Mouse (Mus musculus) frontal cortex, postnatal 25 days (tissue): ENCODE results near the gene Prss56.

ENCODE experiments used
- DNase-seq, 2 experiments: peaks; one replicate each; pipeline ENCODE4 v3.0.0; 2022; ENCODE audit warnings: low spot score in 2 of 2

Gene Prss56

DNA sequence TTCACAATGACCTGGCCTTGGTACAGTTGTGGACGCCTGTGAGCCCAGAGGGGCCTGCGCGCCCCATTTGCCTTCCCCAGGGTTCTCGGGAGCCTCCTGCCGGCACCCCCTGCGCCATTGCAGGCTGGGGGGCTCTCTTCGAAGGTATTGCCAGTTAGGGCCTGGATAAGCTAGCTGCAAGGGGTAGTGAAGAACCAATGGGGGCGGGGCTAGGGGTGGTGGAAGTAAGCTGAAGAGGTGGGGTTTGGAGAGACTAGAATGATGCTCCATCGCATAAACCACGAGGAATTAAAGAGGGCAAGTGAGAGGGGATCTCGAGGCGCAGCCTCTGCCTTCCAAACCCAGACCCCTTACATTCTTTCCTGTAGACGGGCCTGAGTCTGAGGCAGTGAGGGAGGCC, 2.4 kb downstream of the Prss56 start:
- no peak for DNase-seq

DNA sequence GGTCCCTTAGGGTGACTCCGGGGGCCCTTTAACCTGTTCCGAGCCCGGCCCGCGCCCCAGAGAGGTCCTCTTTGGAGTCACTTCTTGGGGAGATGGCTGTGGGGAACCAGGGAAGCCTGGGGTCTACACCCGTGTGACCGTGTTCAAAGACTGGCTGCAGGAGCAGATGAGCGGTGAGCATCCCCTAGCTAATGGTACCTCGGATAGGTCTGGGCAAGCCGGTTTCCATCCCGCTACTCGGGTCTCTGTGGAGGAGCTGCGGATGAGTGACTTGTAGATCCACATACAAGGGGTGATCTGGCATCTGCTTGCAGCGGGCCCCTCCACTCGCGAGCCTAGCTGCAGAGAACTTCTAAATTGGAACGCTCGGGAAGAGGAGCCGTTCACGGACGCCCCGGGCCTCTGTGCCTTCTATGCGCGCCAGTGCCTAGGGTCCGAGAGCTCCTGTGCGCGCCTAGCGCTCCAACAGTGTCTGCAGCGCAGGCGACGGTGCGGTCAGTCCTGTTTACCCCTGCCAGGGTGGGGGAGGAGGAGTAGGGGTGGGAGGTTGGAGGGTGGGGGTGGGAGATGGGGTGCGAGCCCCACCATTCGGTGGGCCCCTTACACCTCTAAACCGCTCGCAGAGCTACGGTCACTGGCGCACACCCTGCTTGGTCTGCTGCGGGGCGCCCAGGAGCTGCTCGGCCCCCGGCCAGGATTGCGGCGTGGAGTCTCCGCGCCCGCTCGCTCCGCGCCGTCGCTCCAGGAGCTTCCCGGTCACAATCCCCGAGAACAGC, 3.3 kb downstream of the Prss56 start:
- no peak for DNase-seq

DNA sequence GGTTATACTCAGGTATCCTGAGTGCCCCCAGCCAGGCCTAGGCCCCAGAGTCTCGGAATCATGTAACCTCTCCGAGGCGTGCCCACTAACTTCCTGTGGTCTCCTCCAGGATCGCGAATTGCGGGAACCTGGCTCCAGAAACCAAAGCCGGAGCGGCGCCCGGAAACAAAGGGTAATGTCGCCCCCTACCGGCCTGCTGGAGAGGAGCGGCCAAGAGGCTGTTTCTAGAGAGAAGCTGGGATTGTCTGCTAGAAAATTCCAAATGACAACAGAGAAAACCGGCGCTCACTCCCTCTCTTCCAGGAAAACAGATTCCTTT, 3.9 kb downstream of the Prss56 start:
- peak; percentile 47 to 56 for DNase-seq

DNA sequence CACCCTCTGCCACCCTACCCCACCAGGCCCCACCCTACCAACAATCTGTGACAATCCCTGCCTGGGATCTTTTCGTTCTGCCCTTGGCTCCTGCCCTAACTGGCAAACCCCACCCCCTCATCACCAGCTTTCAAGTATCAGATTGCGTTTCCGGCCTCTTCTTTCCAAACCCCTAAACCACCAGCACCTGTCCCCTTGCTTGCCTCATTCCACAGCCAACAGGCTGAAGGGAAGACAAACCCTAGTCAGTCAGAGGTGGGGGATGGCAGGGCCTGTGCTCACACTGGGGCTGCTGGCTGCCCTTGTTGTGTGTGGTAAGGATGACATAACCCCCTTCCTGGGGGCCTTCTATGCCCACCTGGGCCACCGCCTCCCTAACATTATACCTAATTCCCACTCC, 7.3 kb downstream of the Prss56 start, which contains the start of gene Chrnd:
Gene Chrnd, plus strand, starts transcription at position 179 of the 400 bp plus-strand sequence.
- DNase-seq: no peak

DNA sequence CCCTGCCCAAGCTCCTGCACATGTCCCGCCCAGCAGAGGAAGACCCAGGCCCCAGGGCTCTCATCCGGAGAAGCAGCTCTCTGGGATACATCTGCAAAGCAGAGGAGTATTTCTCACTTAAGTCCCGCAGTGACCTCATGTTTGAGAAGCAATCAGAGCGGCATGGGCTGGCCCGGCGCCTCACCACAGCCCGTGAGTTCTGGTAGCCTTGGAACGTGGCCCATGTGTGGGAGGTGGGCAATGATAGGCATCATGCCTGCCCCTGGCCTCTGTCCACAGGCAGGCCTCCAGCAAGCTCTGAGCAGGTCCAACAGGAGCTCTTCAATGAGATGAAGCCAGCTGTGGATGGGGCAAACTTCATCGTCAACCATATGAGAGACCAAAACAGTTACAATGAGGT, 14.2 kb downstream of the Prss56 start:
- no peak for DNase-seq

DNA sequence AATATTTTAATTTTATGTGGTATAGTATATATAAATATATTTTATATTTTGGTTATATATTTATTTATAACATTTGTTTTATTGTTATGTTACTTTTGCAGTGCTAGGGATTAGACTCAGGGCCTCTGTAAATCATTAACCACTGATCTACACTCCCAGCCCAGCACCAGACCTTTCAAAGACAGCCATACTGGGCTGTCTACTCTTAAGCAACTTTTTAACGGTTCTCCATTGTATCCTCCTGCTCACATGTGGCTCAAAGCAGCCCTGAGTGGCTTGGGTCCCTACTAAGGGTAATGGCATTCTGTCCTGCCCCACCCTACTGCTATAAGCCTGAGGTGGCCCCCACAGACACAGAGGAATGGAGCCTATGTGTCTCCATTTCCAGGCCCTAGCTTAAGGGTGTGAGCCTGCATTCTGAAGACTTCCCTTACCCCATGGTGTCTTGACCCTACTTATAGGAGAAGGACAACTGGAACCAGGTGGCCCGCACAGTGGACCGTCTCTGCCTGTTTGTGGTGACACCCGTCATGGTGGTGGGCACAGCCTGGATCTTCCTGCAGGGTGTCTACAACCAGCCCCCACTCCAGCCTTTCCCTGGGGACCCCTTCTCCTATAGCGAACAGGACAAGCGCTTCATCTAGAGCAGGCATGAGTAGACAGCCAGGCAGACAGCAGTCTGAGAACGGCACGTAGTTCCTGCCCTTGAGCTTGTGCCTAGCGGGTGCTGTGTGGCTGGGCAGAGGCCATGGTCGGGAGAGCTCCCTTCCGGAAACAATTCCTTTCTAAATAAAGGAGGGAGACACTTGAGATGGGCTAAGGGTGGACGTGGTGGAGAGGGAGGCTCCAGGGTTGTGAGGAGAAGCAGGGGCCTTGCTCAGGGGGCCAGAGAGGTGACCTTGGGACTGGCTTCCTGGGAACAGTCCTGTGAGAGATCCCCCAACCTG, 15.3 kb downstream of the Prss56 start:
- DNase-seq: no peak

DNA sequence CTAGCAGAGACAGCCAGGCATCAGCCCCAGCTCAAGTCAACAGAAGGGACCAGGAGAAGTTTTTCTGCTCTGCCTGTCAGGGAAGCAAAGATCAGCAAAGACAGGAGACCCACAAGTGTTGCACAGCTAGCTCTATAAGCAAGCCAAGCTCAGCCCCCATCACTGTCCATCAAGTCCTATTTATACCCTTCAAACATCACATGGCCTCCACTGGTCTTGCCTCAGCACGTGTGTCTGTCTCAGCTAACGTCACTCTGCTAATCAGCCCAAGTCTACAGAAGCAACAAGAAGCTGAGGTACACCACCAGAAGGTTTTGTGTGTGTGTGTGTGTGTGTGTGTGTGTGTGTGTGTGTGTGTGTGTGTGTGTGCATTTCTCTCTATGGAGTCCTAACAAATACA, 17.7 kb downstream of the Prss56 start:
- no peak for DNase-seq

DNA sequence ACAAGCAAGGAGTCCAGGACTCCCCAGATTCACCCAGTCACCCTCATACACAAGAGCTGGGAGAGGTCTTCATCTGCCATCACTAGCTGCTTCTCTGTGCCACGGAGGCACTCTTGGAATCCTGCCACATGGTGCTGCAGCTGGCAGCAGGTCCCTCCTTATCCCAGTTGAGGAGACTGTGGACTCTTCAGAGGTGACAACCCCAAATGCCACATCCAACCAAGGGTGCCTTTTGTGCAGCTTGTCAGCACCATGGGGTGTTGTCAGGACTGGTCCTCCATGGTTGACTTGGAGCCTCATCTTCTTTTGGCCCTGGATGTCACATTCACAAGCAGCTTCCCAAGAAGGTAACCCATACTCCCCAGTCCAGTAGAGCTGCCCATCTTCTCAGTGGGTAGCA, 18.7 kb downstream of the Prss56 start:
- no peak for DNase-seq

DNA sequence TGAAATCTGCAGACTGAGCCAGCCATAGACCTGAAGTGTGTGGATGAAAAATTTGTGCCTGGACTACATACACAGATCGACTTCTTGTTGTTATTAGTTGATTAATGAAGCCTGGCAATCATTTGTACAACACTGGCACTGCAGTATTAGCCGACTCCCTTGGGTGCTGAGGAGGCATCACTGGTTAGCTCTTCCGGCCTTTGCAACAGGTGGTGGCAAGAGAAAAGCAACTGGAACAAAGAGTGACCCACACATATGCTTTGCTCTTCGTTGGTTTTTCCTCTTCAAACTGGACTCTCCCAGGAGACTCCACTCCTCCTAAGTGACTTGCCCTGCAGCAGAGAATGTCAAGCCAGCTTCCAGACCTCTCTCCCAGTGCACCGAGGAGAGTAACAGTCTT, 20.7 kb downstream of the Prss56 start:
- DNase-seq: no peak

DNA sequence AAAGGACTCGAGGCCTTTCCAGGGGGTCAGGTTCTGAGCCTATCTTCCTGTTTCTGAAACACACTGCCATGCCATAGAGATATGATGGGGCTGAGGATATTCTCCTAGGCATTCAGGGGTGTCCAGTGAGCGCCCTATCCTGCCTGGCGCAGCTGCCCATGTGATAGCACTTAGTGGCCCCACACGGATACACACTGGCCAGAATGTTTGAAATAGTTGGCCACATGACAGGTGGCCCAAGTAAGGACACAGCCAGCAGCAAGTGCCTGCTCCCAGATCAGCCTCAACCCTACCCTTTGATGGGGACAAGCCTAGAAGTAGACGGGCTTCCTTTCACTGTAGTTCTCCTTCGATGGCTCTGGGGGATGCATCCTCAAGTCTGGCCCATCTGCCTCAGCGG, 21.4 kb downstream of the Prss56 start, which contains the start of gene Chrng:
Gene Chrng, plus strand, starts transcription at position 193 of the 400 bp plus-strand sequence.
- DNase-seq: no peak

DNA sequence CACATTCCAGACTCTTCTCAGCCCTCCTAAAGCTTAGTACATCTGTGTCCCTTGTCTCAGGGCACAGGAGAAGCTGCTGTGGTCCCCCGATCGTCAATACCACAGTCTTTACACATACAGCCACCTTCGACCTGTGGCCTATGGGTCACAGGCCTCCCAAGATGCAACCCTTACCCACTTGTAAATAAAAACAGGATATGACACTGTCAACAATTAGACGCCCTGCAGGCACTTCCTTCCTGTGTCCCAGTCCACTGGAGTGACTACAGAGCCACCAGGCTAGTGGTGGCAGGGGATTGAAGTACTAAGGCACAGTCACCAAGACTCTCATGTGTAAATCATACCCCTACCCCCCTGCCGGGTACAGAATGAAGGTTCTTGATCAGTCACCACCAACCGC, 21.9 kb downstream of the Prss56 start:
- no peak for DNase-seq

DNA sequence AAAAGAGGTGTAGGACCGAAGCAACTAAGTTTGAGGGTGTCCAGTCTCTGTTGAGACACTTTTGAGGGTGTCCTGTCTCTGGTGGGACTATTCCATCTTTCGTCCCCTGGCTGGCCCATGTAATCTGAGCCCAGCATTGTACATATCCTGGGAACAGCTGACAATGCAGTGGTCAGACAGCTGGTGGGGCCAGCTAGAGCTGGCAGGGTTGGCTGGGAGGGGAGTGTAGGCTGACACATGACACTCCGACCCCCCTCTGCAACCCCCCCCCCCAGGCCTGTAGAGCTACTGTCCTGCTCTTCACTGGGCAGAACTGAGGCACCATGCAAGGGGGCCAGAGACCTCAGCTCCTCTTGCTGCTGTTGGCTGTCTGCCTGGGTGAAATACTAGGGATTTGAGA, 22.4 kb downstream of the Prss56 start:
- DNase-seq: no peak

DNA sequence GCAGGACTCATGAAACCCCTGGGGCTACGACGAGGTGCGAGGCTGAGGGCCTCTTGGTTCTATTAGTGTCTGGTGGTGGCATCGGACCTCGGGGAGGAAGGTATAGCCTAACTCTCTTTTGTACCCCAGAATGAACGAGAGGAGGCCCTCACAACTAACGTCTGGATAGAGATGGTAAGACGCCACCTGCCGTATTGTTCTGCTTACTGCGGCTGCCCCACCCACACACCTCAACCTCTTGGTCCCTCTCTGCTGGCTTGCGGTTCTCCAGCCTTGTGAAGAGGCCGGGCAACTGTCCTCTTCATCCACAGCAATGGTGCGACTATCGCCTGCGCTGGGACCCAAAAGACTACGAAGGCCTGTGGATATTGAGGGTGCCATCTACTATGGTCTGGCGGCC, 23.2 kb downstream of the Prss56 start:
- no peak for DNase-seq

DNA sequence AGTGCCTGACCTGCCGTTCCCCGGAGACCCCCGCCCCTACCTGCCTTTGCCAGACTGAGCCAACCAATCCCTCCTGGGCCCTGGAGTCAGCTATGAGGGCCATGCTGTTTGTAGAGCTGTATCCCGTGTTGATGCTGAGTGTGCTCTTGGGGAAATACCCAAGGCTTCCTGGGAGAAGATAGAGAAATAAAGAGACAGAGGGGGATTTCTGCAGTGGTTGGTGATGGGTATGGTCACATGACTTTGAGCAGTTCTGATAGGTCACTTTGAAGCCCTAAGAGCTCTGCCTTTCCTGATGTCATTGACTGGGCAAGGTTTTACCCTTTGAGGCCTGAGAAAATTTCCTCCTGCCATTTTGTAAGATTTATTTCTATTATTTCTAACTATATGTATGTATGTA, 28.3 kb downstream of the Prss56 start:
- DNase-seq: no peak

DNA sequence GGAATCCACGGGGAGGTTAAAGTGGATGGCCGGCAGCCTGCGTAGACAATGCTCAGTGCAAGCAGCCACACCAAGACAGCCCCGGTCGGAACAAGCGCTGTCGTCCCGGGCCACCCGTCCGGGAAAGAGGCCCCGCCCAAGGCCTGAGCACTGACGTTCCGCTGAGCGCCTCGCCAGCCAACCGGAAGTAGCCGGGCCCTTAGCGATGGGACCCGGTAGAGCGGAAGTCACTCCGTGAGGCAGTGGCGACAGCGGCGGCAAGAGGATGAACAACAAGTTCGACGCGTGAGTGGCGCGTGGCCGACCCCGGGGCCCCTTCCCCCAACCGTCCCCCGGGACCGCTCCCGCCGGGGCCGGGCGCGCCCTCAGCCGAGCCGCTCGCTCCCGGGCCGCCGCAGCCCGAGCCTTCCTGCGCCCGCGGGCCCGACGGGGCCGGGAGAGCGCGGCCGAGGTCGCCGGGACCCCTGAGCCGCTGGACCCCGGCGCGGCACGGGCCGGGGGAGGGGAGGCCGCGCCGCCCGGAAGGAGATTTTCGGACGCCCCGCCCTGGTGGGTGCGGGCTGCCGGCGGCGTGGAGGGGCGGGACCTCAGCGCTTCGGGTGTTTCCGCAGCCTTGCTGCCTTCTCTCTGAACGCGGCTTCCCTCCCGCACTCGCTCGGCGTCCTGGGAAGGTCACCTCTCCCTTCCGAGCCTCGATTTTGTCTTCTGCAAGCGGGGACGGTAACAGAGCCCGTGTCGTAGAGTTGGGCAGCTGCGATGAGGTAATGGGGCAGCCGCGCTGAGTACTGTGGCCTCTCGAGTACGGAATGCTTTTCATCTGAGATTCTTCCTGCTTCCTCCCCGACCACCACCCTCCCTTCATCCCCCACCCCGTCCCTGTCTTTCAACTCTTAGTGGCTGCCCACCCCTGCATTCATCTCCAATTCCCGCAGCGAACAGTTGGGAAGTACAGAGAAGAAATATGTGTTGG, 30.9 kb downstream of the Prss56 start, which contains the start of gene Eif4e2:
Gene Eif4e2, plus strand, starts transcription at position 180 of the 970 bp plus-strand sequence.
- peak; percentile 74 to 82 for DNase-seq

DNA sequence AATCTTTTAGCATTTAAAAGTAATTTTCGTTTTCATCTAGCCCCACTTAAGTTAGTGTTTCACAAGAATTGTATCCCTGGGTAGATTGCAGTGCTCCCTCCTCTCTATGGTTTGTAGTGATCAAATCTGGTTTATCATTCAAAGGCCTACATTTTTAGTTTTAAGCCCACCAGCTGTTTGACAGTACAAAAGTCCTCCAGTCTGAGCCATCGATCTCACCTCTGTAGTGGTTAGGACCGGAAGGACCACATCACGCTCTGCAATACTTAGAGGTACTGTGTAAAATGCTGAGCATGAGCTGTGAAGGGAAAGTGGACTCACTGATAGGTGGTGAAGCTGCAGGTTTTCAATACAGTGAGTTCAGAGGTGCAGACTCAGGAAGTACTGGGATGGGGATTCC, 31.6 kb downstream of the Prss56 start:
- DNase-seq: no peak

DNA sequence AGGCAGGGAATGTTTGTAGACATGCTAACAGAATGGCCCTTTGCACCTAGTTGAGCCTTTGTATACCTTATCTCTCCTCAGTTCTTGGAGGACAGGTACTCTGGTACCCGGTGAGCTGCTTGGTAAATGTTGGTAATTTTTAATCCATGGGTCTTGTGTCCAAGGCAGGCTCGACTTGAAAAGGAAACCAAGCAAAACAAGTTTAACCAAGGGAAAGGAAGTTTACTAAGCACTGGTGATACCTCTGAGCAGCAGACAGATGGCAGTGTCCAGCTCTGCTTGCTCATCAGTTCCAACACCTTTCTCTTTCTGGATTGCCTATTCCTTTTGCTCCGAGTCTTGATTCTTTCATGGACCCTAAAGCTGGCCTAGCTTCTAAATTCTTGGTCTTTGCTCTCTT, 34.8 kb downstream of the Prss56 start:
- no peak for DNase-seq

DNA sequence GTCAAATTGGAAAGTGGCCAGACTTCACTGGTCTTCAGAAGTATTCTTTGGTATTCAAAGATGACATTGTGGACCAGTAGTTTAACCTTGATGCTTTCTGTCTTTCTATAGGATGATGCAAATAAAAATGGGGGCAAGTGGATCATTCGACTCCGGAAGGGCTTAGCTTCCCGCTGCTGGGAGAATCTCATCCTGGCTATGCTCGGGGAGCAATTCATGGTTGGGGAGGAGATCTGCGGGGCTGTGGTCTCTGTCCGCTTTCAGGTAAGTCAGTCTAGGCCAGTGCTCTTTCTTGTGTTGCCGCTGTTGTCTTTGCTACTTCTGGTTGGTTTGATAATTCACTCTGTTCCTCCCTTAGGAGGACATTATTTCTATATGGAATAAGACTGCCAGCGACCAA, 42.6 kb downstream of the Prss56 start:
- no peak for DNase-seq

DNA sequence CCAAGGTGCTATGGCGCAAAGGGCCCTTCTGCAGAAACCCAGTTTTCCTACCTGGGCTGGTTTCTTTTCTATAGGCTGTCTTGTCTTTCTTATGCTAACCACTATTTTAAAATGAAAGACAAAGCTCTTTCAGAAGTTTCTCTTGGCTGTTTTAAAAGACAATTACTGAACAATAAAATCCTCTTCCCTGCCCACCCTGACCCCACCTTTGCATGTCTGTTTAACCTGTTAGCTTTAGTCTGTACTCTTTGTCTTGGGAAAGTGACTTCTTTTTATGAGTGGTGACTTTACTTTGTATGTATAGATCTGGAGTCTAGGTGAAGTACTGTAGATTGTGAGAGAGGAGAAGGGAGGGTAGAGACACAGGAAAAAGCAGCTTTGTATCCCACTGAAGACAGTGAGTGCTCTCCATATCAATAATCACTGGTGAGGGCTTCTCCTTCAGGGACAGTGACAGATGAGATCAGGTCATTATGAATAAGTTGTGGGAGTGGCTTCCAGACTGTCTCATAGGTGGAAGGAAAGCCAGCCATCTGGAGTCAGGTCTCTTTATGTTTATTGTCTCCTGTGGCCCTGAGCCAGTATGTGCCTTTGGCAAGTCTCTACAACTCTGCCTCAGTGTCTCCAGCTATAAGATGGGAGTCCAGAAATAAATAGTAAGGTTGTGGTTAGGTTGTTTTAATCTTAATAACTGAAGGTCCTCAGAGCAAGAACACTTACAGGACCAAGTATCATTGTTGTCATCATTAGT, 43.5 kb downstream of the Prss56 start:
- DNase-seq: no peak

DNA sequence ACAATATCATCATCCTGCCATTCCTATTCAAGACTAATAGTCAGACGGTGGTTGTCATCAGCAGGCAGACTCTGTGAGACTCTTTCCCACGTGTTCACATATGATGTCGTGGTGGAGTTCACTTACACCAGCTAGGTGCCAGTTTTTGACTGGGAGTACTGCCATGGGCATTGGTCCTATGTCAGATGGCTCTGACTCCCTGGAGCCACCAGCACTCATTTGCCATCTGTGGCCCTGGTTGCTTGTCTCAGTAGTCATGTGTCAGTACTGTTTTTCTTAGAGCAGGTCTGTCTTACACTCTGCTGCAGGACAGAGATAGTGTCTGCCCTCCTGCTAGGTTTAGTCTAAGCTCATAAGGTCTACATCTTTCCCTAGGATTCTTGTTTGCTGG, 44.0 kb downstream of the Prss56 start:
- DNase-seq: no peak

DNA sequence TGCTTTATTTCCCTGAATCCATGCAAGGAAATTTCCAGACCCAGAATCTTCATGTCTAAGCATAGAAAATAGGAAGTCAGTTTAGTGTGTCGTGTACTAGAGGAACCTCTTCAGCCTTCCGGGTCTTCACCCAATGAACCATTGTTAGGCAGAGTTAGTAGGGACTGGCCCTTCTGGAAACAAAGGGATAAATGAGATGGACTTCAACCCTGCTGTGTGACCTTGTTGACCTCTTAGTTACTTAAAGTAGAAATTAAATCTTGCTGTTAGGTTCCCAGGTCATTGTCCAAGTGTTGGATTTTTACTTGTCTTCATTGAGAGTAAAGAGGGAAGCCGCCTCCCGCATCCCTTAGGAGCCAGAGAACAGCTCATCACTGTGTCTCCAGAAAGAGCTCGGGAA, 47.5 kb downstream of the Prss56 start:
- DNase-seq: no peak
